Comparison of ENCODE assay signal across 11 mouse cellular contexts in genomic region chr3:144375725-144376412, GRCm38 (mm10).
"Had no signal": no experiment of that assay in that cellular context is flagged by ENCODE, and none has a peak within 500 bp of the region (broad histone marks: within the 10 kb centered on the region; RNA-seq: fewer than 3 reads in every experiment).

No protein-coding gene starts in this region.

- ATAC-seq: liver, postnatal 0 days had no signal

- H3K27ac ChIP-seq: liver, embryonic 13.5 days; midbrain, embryonic 12.5 days; neural tube, embryonic 15.5 days; stomach, postnatal 0 days had no signal

- H3K27me3 ChIP-seq: liver, embryonic 13.5 days; midbrain, embryonic 12.5 days; neural tube, embryonic 15.5 days had no signal

- H3K36me3 ChIP-seq: limb, embryonic 12.5 days; liver, embryonic 13.5 days; midbrain, embryonic 12.5 days; neural tube, embryonic 15.5 days had no signal

- DNase-seq: kidney, adult 9 months; kidney, postnatal 10 days; liver; liver, embryonic 13.5 days; liver, postnatal 0 days; thymus, postnatal 4 days had no signal

- H3K4me2 ChIP-seq: limb, embryonic 12.5 days; liver, embryonic 13.5 days; midbrain, embryonic 12.5 days; neural tube, embryonic 15.5 days had no signal

- H3K9me3 ChIP-seq: limb, embryonic 12.5 days; liver, embryonic 13.5 days; midbrain, embryonic 12.5 days; neural tube, embryonic 15.5 days had no signal

- H3K9ac ChIP-seq: limb, embryonic 12.5 days; liver, embryonic 13.5 days; liver, postnatal 0 days; midbrain, embryonic 12.5 days; neural tube, embryonic 15.5 days had no signal

- H3K4me3 ChIP-seq: limb, embryonic 12.5 days; liver, embryonic 13.5 days; midbrain, embryonic 12.5 days; myocyte; neural tube, embryonic 15.5 days had no signal
